Mouse (Mus musculus): ENCODE measurements around the gene Rfx2.

DNA sequence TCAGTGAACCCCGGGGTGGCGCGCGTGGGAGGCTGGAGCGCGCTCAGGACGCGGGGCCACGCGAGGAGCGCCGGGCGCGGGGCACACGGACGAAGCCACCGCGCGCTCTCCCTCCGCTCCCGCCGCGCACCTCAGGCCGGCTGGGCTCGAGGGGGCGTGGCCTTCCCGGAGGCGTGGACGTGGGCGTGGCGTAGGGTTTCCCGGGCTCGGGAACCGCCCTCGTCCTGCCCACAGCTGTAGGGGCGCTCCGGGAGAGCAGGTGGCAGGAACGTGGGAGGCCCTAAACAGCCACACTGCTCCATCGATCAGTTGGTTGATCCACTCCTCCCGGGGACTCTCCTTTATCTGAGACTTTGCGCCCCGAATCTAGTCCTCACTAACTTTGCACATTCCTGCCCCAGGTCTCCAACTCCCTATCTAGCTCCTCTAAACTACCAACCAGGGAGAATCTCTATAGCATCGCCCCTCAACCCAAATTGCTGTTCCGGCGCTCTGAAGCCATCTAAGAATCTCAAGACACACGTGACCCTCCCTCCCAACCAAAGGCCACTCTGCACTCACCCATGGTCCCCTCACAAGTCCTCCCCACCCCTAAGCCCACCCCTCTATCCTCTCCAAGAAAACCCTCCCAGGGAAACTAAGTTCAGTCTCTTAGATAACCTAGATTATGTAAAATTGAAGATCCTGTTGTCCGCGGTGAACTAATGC lies 73.2 kb downstream of the Rfx2 start, which contains the start of gene Nrtn:
- no peak for TF ChIP-seq CTCF (IDR thresholded peaks at IDR 0.05; ENCODE audit: extremely low read depth, insufficient read depth, low read length)
- no peak for TF ChIP-seq POLR2A (IDR thresholded peaks at IDR 0.05; ENCODE audit: extremely low read depth, insufficient read depth, low read length)
